Mouse (Mus musculus): Measurements from ENCODE around the gene Rpl34.

DNA sequence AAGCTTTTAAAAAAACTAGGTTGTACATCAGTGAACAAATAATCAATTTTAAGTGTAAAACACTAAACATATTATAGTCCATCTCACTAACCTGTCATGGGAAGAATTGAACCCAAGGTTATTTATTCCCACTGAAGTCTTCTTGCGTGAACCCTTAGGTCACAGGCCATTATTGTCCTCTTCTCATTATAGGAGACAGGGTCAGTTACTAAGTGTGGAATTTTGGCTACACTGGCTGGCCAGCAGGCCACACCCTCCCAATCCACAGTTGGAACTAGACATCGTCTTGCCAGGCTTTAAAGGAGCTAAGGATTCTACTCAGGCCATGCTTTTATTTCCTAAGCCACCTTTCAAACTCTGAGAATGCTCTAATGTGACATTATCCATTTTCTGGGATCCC is 4.5 kb downstream of the Rpl34 start:
- TF ChIP-seq POLR2A (IDR thresholded peaks at IDR 0.05; ENCODE audit: insufficient read length, low read depth) (no peak), USF1 (IDR thresholded peaks at IDR 0.05; ENCODE audit: low read depth) (no peak), TCF12 (IDR thresholded peaks at IDR 0.05; ENCODE audit: insufficient read depth, poor library complexity, severe bottlenecking) (no peak), TCF3 (IDR thresholded peaks at IDR 0.05; ENCODE audit: insufficient read length, low read depth) (no peak), E2F4 (IDR thresholded peaks at IDR 0.05; ENCODE audit: insufficient read depth) (no peak), MYOD1 (IDR thresholded peaks at IDR 0.05; ENCODE audit: control insufficient read depth in 1 of 3, insufficient read length in 2 of 3, low read depth in 2 of 3) (no peak), MAX (IDR thresholded peaks at IDR 0.05; ENCODE audit: low read depth) (no peak), POLR2AphosphoS2 (IDR thresholded peaks at IDR 0.05; ENCODE audit: insufficient read length, low read depth) (no peak), REST (IDR thresholded peaks at IDR 0.05; ENCODE audit: insufficient read depth, insufficient read length) (no peak), SRF (IDR thresholded peaks at IDR 0.05; ENCODE audit: control insufficient read depth, insufficient read length, low read depth) (no peak), MYOG (IDR thresholded peaks at IDR 0.05; ENCODE audit: control insufficient read depth in 1 of 3, insufficient read depth in 1 of 3, insufficient read length in 2 of 3, low read depth in 2 of 3) (no peak), CEBPB (IDR thresholded peaks at IDR 0.05; ENCODE audit: insufficient read depth, poor library complexity, severe bottlenecking) (no peak)
